Mouse (Mus musculus) ZHBTc4 (cell line): ENCODE data around the gene Apba1.

Experiments used
- DNase-seq: peaks from one replicate; pipeline ENCODE4 v3.0.0-alpha.2; 2011; ENCODE audit warnings: low read depth, low spot score

Gene Apba1

GRCm38 (mm10) chr19:23803221-23803870 lies 44.7 kb downstream of the Apba1 start:
- DNase-seq: no peak

GRCm38 (mm10) chr19:23806796-23807195 lies 48.1 kb downstream of the Apba1 start:
- no peak for DNase-seq

- no peak for DNase-seq
Measured at GRCm38 (mm10) chr19:23807371-23807770, 48.7 kb downstream of the Apba1 start.

- no peak for DNase-seq
Measured at GRCm38 (mm10) chr19:23809236-23809635, 50.5 kb downstream of the Apba1 start.

- no peak for DNase-seq
Measured at GRCm38 (mm10) chr19:23810512-23810911, 51.8 kb downstream of the Apba1 start.

GRCm38 (mm10) chr19:23810976-23811375 lies 52.3 kb downstream of the Apba1 start:
- DNase-seq: no peak

- DNase-seq: no peak
Measured at GRCm38 (mm10) chr19:23816762-23817161, 58.1 kb downstream of the Apba1 start.

GRCm38 (mm10) chr19:23817196-23817595 lies 58.5 kb downstream of the Apba1 start:
- DNase-seq: peak; percentile 21

- peak; percentile 19 for DNase-seq
Measured at GRCm38 (mm10) chr19:23819882-23820281, 61.2 kb downstream of the Apba1 start.

GRCm38 (mm10) chr19:23822497-23822896 lies 63.8 kb downstream of the Apba1 start:
- no peak for DNase-seq

GRCm38 (mm10) chr19:23823533-23823932 lies 64.8 kb downstream of the Apba1 start:
- no peak for DNase-seq

- DNase-seq: no peak
Measured at GRCm38 (mm10) chr19:23826251-23826650, 67.6 kb downstream of the Apba1 start.

GRCm38 (mm10) chr19:23830761-23831160 lies 72.1 kb downstream of the Apba1 start:
- DNase-seq: no peak

GRCm38 (mm10) chr19:23833685-23834682 lies 75.3 kb downstream of the Apba1 start:
- no peak for DNase-seq

GRCm38 (mm10) chr19:23834721-23835120 lies 76.0 kb downstream of the Apba1 start:
- DNase-seq: no peak

- DNase-seq: no peak
Measured at GRCm38 (mm10) chr19:23855832-23856231, 97.1 kb downstream of the Apba1 start.

- peak; percentile 49 for DNase-seq
Measured at GRCm38 (mm10) chr19:23858091-23858490, 99.4 kb downstream of the Apba1 start.

- DNase-seq: no peak
Measured at GRCm38 (mm10) chr19:23858781-23859180, 100.1 kb downstream of the Apba1 start.

- peak; percentile 63 for DNase-seq
Measured at GRCm38 (mm10) chr19:23860151-23860820, 101.6 kb downstream of the Apba1 start.

GRCm38 (mm10) chr19:23862736-23863135 lies 104.0 kb downstream of the Apba1 start:
- peak; percentile 12 for DNase-seq

GRCm38 (mm10) chr19:23863959-23864358 lies 105.3 kb downstream of the Apba1 start:
- DNase-seq: no peak

- no peak for DNase-seq
Measured at GRCm38 (mm10) chr19:23866045-23866444, 107.4 kb downstream of the Apba1 start.
